Mouse (Mus musculus) urinary bladder, postnatal 10 days (tissue): Measurements from ENCODE around the gene Fxyd3.

Experiments
- DNase-seq: peaks from one replicate; pipeline ENCODE4 v3.0.0; 2022; ENCODE audit warnings: low spot score

The Fxyd3 gene

GRCm38 (mm10) chr7:31072326-31072725, 4.2 kb downstream of the Fxyd3 start:
- no peak for DNase-seq

DNA sequence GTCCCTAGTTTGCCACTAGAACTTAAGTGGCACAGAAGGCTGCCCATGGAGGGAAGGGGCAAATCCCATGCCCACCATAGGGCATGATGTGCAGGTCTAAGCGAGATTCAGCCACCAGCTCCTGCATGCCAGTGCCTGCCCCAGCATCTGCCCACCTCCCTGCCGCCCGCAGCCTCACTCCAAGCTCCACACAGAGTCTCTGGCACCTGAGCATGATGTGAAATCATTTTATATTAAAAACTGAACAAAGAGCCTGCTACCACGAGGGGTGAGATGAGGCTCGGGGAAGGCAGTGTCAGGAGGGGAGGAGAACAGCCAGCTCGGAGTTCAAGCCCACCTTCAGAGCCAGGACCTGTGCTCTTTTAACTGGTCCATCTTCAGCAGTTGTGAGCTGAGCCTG, 6.2 kb downstream of the Fxyd3 start:
- DNase-seq: no peak

GRCm38 (mm10) chr7:31069491-31069890, 7.0 kb downstream of the Fxyd3 start:
- no peak for DNase-seq

GRCm38 (mm10) chr7:31067836-31068235, 8.7 kb downstream of the Fxyd3 start:
- DNase-seq: no peak

- no peak for DNase-seq
These were observed 13.4 kb downstream of the Fxyd3 start for GRCm38 (mm10) chr7:31063074-31063560.

GRCm38 (mm10) chr7:31060621-31061010, 15.9 kb downstream of the Fxyd3 start:
- DNase-seq: no peak

DNA sequence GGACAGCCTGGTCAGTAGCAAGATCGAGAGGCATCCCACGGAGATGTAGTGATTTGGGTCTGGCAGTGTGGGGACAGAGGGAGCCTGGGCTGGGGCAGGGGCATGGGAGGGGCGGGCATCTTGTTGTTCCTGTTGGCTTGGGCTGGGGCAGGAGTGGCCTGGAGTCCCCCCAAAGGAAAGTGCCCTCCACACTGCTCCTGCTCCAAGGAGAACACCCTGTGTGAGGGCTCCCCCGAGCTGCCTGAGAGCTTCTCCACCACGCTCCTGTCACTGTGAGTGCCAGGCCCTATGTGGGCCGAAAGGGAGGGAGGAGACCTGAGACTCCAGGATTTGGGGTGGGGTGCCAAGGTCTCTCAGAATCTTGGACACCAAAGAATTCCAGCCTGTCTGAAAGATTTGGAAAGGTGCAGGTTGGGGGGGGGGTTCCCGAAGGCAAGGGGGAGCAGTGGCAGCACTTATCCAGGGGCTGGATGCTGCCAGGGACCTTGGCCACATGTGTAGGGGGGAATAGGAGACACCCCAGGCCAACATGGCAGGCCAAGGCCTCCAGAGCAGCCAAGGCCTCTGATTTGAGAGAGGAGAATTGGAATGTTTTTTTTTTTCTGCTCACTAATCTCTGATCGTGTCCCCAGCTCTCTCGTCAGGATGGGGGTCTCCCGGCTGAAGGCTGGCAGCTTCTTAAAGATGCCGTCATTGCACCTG, 16.4 kb downstream of the Fxyd3 start:
- no peak for DNase-seq

DNA sequence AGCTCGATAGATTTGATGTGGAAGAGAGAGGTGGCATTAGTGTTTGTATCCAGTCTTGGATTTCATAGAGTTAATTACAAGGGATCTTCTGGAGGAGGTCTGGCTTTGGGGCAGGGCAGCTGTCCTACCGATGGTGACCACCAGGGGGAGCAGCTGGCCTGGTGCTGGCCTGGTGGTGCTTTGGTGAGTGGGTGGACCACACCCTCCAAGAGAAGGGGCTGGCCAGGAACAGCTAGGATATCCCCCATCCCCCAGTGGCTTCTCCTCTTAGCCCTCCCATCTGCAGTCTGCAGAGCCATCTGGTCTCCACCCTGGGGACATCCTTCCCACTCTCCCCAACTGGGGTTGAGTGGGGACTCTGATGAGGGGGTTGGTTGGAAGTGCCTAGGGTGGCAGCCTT, 17.4 kb downstream of the Fxyd3 start, which contains the start of gene Lgi4:
Gene Lgi4 (plus strand): TSS at position 235 of the 400 bp plus-strand sequence.
- peak; percentile 80 for DNase-seq

- DNase-seq: no peak
These were observed 18.3 kb downstream of the Fxyd3 start for GRCm38 (mm10) chr7:31058211-31058610.

GRCm38 (mm10) chr7:31057730-31058129, 18.8 kb downstream of the Fxyd3 start:
- DNase-seq: no peak

- no peak for DNase-seq
These were observed 19.4 kb downstream of the Fxyd3 start, which contains the start of gene Fxyd1 for GRCm38 (mm10) chr7:31057071-31057470. Fxyd1 (minus strand) TSS chr7:31057199.

DNA sequence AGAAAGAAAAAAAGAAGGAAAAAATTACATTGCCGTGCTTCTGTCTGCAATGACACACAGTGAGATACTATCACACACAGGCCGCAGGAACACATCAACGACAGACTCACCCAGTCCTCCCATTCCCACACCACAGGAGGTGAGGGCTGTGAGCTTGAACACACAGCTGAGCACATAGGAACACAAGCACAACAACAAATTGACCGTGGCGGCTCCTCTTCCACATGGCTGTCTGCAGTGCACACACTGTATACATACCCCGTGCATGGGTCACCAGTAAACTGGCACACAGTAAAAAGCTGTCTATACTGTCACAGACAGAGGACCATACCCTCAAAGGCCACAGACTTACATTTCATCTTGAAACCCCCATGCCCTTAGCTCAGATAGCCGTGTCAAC, 20.1 kb downstream of the Fxyd3 start:
- DNase-seq: no peak

DNA sequence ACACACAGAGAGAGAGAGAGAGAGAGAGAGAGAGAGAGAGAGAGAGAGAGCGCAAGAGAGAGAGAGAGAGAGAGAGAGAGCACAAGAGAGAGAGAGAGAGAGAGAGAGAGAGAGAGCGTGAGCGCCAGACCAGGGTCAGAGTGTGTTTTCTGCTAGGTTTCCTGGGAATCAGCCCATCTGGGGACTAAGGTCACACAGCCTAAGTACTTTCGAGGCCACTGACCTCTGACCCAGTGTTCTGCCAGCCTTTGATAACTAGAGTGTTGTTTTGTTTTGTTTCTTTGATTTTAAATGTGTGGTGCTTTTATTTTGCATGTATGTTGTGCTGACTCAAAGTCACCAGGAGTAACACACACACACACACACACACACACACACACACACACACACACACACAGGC, 20.6 kb downstream of the Fxyd3 start:
- DNase-seq: no peak

DNA sequence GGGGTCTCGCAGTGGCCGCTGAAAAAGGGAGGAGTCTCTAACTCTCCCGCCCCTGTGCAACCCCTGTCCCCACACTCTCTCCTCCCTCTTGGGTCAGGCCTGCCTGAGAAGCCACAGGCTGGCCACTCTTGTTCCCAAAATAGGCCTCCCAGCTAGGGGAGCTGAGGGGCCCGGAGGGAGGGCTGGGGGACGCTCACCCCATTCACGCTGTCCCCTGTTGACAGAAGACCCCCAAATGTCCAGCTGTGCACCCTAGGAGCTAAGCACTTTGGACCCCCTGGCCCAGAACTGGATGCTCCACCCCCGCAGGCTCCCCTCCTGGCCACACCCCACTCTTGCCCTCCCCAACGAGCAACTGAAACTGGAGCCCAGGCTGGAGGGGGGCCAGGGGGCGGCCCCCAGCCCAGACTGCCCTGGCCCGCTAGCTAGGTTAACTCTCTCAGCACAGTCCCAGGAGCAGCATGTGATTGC, 21.1 kb downstream of the Fxyd3 start:
- peak; percentile 58 for DNase-seq

DNA sequence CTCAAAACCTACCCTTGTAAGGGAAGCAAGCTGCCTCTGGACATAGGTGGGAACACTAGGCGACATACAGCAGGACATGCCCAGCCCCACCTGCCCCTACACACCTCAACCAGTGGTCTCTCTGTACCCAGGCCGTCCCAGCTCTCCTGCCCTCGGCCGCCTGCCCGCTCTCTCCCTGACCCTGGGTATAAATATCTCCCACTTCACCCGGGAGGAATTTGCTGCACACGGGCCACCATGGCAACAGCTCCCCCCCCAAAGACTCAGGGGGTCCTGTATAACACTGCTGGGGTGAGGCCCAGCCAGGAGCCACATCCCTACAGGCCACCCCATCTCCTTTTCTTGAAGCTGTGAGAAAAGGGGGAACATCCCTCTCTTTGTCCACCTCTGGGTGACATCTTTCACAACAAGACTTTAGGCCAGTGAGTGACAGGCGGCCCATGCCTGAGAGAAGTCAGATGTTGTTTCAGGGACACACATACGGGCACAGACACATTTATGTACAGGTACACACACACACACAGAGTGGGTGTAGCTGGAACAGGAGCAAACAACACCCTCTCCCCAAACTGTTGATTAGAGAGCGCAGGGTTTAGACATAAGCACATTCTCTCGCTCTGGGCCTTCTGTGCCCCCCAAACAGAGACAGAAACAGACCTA, 21.7 kb downstream of the Fxyd3 start:
- DNase-seq: no peak

DNA sequence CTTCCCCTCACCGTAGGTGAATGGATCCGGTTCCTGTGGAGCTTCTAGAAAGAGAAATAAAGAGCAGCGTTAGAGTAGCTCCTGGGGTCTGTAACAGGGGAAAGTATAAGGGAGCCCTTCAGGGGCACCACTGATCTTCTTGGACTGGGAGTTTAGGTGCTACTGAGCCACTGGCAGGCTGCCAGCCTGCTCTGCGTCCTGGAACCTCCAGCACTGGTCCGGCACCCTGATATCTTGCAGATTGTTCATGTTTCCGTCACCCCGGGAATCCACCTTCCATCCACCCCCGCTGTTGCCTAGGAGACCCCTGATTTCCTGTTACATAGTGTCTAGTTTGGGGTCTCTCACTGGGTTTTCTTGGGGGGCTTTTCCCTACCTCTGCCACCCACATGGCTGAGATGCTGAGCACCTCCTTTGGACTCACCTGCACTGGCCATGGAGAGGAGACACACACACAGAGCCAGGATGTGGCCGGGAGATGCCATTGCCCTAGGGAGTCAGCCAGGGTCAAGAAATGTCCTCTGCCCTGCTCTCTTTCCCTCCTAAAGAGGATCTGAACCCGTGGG, 22.5 kb downstream of the Fxyd3 start:
- DNase-seq: no peak

DNA sequence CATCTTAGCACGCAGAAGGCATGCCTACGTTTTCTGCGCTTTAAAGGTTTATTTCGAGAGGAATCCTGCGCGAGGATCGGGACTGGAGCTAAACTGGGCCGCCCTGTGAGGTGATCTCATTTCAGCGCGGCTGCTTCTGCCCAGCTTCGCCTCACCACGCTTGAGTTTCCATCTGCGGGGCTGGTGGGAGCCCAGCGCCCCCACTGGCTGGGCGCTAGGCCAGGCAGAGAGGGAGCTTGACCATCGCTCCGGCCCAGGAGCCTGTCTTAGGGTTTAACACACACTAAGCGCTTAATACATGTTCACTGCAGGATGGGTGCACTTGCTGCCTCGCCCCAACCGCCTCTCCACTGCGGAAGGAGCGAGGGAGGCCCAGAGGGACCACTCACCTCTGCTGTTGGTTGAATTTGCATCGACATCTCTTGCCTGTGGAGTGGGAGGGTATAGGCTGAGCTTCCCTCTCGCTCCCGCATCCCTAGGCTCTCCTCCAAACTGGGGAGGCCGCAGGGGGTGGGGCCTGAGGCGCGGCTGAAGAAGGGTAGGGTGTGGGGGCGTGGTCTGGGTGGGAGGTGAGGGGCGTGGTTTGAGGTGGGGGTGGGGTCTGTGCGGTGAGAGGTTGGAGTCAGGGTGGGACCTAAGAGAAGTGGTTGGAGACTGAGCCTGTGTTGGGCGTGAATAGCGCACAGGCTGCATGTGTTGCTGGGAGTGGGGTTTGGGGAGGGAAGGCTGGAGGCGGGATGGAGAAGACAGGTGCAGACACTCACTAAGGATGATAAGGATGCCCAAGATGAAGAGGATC, 23.7 kb downstream of the Fxyd3 start:
- DNase-seq: no peak

- DNase-seq: no peak
These were observed 24.3 kb downstream of the Fxyd3 start for GRCm38 (mm10) chr7:31052251-31052635.

GRCm38 (mm10) chr7:31051321-31052021, 25.0 kb downstream of the Fxyd3 start, which contains the start of gene Fxyd7:
Fxyd7 (minus strand) TSS chr7:31051467.
- no peak for DNase-seq

- DNase-seq: no peak
These were observed 25.6 kb downstream of the Fxyd3 start for GRCm38 (mm10) chr7:31050921-31051320.

- DNase-seq: no peak
These were observed 26.0 kb downstream of the Fxyd3 start for GRCm38 (mm10) chr7:31050487-31050886.
